Mouse (Mus musculus): ENCODE results near the gene Pde3a.
A peak's percentile ranks its signal among the peaks of the same experiment; 100 is the strongest.
"Not testable (repeated sequence)": the region's sequence is repeated elsewhere in the genome, so short reads cannot be mapped to it uniquely, and the experiment has no call there.

Pde3a gene

DNA sequence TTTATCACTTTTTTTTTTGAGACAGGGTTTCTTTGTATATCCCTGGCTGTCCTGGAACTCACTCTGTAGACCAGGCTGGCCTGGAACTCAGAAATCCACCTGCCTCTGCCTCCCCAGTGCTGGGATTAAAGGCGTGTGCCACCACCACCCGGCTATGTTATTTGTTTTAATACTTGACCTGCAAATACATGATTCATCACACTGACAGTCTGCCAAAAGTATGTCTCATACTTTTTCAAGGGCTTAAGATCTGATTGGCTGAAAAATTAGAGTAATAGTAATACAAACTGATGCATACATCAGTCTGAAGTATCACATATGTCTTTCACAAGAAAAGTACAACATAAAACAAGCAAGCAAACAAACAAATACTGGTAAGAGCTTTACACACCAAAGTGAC is 78.1 kb downstream of the Pde3a start:
- not testable (repeated sequence) for DNase-seq (ENCODE audit: low read depth, low spot score)

DNA sequence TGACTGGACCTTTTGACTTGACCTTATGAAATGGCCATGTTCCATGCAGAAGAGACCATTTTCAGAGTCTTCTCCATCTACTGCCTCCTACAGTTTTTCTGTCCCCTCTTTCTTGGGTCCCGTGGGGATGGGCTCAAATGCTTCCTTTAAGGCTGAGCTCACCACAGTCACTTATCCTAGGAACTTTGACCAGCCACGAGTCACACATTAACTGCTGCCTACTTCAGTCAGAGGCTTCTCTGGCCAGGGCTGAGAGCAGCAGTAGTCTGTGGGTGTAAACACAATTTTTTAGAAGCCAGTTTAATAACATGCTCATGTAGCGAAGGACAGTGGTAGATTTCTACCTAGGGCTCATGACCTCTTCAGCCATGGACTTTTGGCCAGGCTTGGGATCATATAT is 79.0 kb downstream of the Pde3a start:
- no peak for DNase-seq (ENCODE audit: low read depth, low spot score)

DNA sequence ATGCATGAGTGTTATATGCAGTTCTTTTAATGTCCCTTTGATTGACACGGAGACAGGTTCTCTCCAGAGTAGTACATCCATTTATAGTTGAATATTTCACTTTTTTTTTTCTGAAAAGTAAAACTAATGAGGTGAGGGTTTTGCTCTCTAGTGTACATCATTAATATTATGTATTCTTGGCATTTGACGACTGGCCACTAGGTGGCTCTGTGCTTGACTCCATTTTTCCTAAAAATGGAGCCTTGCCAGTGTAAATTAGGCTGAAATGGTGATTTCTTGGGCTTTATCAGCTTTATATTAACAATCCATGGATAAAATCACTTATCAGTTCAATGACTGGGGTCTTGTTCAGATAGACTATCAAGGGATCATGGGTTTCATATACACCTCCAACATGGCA is 82.4 kb downstream of the Pde3a start:
- DNase-seq (ENCODE audit: low read depth, low spot score) = no peak

DNA sequence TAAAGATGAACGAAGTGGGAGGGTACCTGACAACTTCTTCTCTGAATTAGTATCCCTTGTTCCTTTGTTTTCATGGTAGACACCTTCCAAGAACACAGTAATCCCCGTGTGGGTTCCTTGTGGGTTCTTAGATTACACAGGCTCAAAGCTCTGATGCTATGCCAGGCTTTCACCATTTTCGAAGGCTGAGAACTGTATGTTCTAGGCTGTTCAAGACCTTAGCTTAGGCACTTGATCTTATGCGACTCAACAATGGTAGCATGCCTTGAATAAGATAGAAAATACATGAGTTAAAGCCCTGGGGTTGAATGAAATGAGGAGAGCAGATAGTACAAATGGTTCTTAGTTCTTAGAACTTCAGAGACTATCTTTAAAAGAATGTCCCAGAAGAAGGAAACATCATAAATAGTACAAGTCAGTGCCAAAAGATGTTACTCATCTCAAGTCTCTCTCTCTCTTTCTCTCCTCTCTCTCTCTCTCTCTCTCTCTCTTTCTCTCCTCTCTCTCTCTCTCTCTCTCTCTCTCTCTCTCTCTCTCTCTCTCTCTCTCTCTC is 83.6 kb downstream of the Pde3a start:
- no peak for DNase-seq (ENCODE audit: low read depth, low spot score)

DNA sequence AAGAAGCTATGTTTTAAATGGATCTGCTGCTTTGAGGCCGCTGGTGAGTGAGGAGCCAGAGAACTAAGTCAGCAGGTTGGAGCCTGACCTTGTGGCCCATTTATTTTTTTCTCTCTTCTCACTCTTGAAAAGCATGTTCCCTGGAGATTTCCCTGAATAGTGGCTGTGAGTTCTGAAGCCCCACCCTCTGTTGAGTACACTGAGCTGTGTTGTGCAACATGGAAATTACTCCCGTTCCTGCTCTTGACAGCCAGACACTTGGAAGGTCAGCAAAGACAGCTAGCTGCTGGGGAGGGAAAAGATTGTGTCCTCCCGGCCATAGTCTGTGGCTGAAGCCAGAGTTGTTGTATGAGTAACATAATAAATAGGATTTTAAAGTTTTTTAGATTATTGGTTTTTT is 84.2 kb downstream of the Pde3a start:
- peak; percentile 30 for DNase-seq (ENCODE audit: low read depth, low spot score)

GRCm38 (mm10) chr6:141335878-141336277 is 86.8 kb downstream of the Pde3a start:
- DNase-seq (ENCODE audit: low read depth, low spot score) = no peak

DNA sequence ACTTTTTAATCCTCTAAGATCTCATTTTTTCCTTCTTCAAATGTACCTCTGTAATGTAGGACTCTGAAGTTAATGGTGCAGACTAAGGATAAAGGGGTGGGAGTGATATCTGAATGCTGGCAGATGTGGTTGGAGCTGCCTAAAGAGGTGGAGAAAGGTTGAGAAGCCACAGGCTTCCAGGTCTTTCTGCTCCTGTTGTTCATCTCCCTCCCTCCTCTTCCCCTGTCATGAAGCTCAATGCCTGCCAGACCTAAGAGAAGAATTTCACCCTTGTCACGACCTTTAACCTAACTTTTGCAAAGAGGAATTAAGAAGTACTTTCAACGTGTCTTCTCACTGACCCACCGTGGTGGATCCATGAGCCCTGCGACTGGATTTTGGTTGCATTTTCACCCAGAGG is 87.4 kb downstream of the Pde3a start:
- no peak for DNase-seq (ENCODE audit: low read depth, low spot score)

DNA sequence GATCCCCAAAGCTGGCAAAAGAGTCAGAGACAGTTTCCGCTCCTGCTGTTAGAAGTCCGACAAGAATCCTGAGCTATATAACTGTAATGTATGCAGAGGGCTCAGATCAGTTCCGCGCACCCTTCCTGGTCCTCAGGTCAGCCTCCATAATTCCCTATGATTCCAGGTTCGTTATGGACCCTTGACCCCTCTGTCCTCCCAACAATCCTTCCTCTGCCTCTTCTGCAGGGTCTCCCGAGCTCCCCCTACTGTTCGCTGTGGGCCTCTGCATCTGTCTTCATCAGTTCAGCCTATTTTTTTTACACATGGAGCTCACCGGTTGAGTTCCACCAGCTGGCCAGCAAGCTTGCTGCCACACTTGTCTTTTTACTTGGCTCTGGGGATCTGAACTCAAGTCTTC is 88.6 kb downstream of the Pde3a start:
- peak; percentile 21 for DNase-seq (ENCODE audit: low read depth, low spot score)

DNA sequence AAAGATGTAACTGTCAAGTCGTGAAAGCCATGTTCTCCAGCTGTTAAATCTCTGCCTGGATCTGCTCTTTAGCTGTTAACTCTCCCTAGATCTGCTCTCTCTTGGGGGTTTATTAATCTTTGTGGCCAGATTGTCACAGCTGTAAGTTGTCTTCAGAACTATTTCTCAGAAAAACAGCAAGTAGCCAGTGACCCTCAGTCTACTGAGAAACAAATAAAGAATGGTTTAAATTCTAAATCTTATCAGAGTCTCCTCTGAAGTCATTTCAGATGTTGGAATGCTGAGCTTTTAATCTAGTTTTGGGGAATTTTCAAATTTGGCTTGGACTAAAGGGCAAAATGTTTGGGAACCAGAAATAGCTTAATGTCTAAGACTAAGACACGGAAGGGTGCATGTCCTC is 92.3 kb downstream of the Pde3a start:
- no peak for DNase-seq (ENCODE audit: low read depth, low spot score)

DNA sequence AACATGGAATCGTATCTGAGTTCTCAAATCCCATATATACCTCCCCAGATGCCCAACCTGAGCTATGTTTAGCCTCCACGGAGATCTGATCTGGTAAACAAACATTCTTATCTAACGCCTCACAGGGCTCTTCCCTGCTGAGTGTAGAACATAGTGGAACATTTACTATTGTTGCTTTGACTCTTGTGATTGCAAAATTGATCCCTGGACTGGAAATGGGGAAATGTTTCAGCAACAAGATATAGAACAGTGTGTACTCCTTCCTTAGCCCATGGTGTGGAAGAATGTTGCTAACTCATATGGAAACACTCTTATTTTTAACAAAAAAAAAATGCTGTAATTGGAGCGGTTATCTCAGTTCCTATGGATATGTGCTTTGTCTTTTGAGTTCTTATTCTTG is 98.8 kb downstream of the Pde3a start:
- DNase-seq (ENCODE audit: low read depth, low spot score) = no peak

DNA sequence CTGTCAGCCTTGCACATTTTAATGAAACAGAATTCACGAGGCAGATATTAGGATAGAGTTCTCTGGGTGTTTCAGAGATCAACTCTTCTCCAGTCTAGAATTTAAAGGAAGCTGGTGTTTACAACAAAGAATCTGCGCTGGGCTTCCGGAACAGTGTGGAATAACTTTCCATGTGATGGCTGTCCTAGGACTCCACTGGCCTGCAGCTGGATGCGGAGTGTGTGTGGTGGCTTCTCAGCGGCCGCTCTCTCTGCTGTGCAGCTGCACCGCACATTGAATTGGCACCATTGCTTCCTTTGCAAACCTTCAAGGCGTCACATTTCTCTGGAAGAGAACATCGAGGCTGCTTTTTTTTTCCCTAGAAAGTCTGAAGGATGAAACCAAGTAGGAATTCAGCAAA is 99.5 kb downstream of the Pde3a start:
- DNase-seq (ENCODE audit: low read depth, low spot score) = no peak

- DNase-seq (ENCODE audit: low read depth, low spot score) = no peak
Observed at GRCm38 (mm10) chr6:141350261-141350660, 101.2 kb downstream of the Pde3a start.

- peak; percentile 22 for DNase-seq (ENCODE audit: low read depth, low spot score)
Observed at GRCm38 (mm10) chr6:141352277-141352676, 103.2 kb downstream of the Pde3a start.

DNA sequence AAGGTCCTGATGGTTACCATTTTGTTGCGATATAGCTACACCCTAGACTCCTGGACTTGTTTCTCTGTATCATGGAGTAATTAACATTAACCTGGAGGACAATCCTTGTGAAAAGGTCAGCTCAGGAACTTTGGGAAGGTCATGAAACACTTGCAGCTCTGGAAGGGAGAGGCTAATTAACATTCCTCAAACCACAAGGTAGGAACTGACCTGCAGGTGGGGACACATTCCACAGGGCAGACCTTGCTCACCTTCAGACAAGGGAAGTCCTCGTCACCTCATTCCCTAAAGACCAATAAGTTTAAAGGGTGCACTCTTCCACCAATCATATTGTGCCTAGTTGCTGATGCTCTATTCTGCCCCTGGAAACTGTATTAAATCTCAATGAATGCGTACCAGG is 114.6 kb downstream of the Pde3a start:
- no peak for DNase-seq (ENCODE audit: low read depth, low spot score)

- DNase-seq (ENCODE audit: low read depth, low spot score) = no peak
Observed at GRCm38 (mm10) chr6:141367037-141367436, 118.0 kb downstream of the Pde3a start.

- DNase-seq (ENCODE audit: low read depth, low spot score) = peak; percentile 33
Observed at GRCm38 (mm10) chr6:141372697-141373096, 123.6 kb downstream of the Pde3a start.

GRCm38 (mm10) chr6:141374469-141375057 is 125.5 kb downstream of the Pde3a start:
- DNase-seq (ENCODE audit: low read depth, low spot score) = peak; percentile 60

- DNase-seq (ENCODE audit: low read depth, low spot score) = peak; percentile 38
Observed at GRCm38 (mm10) chr6:141375155-141375554, 126.1 kb downstream of the Pde3a start.

DNA sequence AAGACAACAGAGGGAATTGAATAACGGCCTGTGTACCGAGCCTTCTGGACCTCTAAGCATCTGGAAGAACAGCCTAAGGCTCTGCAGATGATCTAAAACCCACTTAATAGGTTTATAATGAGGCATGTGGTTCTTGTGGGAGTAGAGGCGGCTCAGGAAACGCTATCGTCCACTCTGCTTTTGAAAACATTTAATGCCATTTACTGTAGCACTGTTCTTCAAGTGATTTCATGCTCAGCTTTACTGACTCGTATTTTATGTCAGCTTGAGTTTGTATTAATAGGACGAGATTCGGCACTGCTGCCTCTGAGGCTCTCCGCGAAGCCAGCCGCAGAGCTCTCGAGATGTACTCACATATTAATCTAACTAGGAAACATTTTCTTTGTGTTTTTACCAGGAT is 131.9 kb downstream of the Pde3a start:
- peak; percentile 18 for DNase-seq (ENCODE audit: low read depth, low spot score)

DNA sequence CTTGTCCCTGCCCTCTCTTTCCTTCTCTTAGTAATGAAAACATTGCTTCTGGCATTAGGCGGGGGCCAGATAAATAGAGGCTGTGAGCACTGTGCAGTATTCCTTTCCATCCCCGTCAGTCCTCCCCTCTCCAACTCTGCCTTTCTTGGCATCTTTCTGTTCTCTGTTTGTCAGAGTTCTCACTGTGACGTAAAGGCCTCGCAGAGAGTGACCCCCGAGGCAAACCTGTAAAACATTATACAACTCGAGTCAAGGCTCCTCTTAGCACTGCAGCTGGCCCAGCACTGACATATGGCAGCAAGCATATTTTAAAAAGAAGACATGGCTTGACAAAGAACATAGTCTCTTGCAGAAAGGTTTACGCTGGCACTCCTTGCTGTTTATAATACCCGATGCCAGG is 132.4 kb downstream of the Pde3a start:
- DNase-seq (ENCODE audit: low read depth, low spot score) = no peak

GRCm38 (mm10) chr6:141381881-141382370 is 132.9 kb downstream of the Pde3a start:
- DNase-seq (ENCODE audit: low read depth, low spot score) = no peak

DNA sequence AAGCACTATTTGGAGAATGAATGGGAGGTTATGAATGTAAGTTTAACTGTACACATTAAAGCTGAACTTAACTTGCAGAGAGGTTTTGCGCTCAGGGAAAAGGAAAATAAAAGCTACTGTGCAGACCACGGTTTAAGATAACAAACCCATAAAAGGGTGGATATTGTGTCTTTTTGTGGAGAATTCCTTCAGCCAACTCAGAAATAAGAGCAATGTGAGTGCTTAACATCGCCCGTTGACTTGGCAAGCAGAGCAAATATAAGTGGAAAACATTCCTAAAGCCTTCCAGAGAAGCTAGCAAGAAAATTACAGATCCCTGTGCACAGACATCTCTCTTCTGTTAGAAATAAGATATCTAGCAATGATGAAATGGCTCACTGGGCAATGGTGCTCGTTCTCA is 139.0 kb downstream of the Pde3a start:
- no peak for DNase-seq (ENCODE audit: low read depth, low spot score)

DNA sequence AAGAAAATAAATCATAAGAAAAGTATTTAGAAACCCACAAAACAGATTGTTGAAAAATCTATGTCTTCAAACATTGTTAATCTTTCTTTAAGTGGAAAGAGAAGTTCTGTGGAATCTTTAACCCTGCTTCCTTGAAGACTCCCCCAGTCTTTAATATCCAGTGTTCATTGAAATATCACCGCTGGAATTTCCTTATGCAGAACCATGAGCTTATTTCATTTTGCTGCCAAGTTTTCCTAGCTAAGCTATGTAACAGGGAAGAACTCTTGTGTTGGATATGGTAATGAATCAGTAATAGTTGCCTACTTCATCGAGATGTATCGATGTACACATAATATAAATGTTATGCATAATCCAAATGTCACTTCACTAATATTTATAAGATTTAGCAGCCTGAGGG is 146.9 kb downstream of the Pde3a start:
- DNase-seq (ENCODE audit: low read depth, low spot score) = no peak

- peak; percentile 19 for DNase-seq (ENCODE audit: low read depth, low spot score)
Observed at GRCm38 (mm10) chr6:141399411-141399810, 150.3 kb downstream of the Pde3a start.
